Mouse (Mus musculus): ENCODE data around the gene Phxr2.

The Phxr2 gene

GRCm38 (mm10) chr10:99132189-99132588 lies 6.1 kb upstream of the Phxr2 start:
- no peak for DNase-seq

- DNase-seq, result no peak
Observed at GRCm38 (mm10) chr10:99131298-99131697, 5.2 kb upstream of the Phxr2 start.

- no peak for DNase-seq
Observed at GRCm38 (mm10) chr10:99130611-99131010, 4.5 kb upstream of the Phxr2 start.

- no peak for DNase-seq
Observed at GRCm38 (mm10) chr10:99127691-99128261, 1.7 kb upstream of the Phxr2 start.

GRCm38 (mm10) chr10:99126954-99127353 lies 829 bp upstream of the Phxr2 start:
- DNase-seq, result no peak

GRCm38 (mm10) chr10:99119471-99119870 lies 6.7 kb downstream of the Phxr2 start:
- no peak for DNase-seq

GRCm38 (mm10) chr10:99118697-99119096 lies 7.4 kb downstream of the Phxr2 start:
- DNase-seq, result no peak

GRCm38 (mm10) chr10:99117876-99118275 lies 8.2 kb downstream of the Phxr2 start:
- no peak for DNase-seq

GRCm38 (mm10) chr10:99116650-99117615 lies 9.2 kb downstream of the Phxr2 start:
- no peak for DNase-seq

GRCm38 (mm10) chr10:99116237-99116632 lies 9.9 kb downstream of the Phxr2 start:
- no peak for DNase-seq

- DNase-seq, result no peak
Observed at GRCm38 (mm10) chr10:99115471-99116236, 10.5 kb downstream of the Phxr2 start.

GRCm38 (mm10) chr10:99114295-99114694 lies 11.8 kb downstream of the Phxr2 start:
- no peak for DNase-seq

GRCm38 (mm10) chr10:99113533-99113932 lies 12.6 kb downstream of the Phxr2 start:
- DNase-seq, result no peak

- DNase-seq, result no peak
Observed at GRCm38 (mm10) chr10:99108431-99108982, 17.6 kb downstream of the Phxr2 start.

- DNase-seq, result peak; percentile 80 to 90
Observed at GRCm38 (mm10) chr10:99107964-99108363, 18.2 kb downstream of the Phxr2 start, which contains the start of gene Galnt4. Gene Galnt4, plus strand, starts transcription at chr10:99108159.

GRCm38 (mm10) chr10:99106703-99107631 lies 19.2 kb downstream of the Phxr2 start, which contains the start of gene Poc1b:
Gene Poc1b, plus strand, starts transcription at chr10:99107036.
- DNase-seq, result peak; percentile 89 to 94

GRCm38 (mm10) chr10:99106311-99106702 lies 19.8 kb downstream of the Phxr2 start:
- no peak for DNase-seq

- no peak for DNase-seq
Observed at GRCm38 (mm10) chr10:99105522-99105921, 20.6 kb downstream of the Phxr2 start.

- DNase-seq, result peak in 1 of 2 experiments; percentile 47
Observed at GRCm38 (mm10) chr10:99097374-99097773, 28.8 kb downstream of the Phxr2 start.

GRCm38 (mm10) chr10:99095114-99095513 lies 31.0 kb downstream of the Phxr2 start:
- no peak for DNase-seq

GRCm38 (mm10) chr10:99093364-99093763 lies 32.8 kb downstream of the Phxr2 start:
- DNase-seq, result no peak

- no peak for DNase-seq
Observed at GRCm38 (mm10) chr10:99089906-99090305, 36.2 kb downstream of the Phxr2 start.

Measured in kidney, postnatal 25 days (tissue).